Mouse (Mus musculus): ENCODE measurements around the gene Pak6. TPM values are rescaled to one million over a fixed set of nuclear protein-coding genes. Genes with fewer than 3 reads are reported as not detected.

Pak6 gene
- total RNA-seq (2023), result 1 to 10 TPM in 1 of 2 experiments, under 1 TPM in 1; 0.89 to 1.3 TPM

DNA sequence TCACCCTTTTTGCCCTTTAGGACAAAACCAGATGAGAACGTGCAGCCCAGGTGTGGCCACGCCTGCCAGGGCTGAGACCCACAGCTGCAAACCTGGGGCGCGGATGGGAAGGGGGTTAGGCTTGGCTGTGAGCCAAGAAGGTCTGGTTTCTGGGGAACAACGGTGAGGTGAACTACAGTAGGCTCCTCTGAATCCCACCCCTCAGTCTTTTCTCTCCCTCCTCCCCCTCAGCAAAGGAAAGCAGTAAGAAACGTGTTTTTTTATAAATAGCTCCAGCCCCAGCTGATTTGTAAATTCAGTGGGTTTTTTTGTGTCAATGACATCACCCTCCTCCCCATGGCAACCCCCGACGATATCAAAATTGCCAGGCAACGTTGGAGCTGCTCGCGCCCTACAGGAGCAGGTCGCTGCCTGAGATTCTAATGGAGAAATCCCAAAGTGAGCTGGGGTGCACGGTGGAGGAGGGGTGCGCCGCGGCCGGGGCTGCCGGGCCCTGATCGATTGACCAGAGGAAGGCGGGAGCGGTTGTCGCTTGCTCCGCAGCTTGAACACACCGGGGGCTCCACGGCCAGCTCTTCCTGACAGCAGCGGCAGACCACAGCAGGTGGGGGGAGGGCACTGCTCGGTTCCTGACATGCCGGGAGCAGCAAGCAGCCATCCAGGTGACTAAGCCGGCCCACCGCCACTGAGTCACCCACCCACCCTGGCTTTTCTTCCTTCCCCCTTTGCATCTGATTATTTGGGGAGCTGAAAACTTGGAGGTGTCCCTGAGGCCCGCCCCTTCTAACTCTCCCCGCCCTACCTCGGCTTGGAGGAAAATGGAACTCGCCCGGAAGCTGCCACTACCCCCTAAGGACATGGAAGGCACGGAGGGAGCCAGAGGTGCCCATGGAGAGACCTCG is at the start of gene Pak6:
TSS of gene Pak6 (plus strand) at position 402 of the 902 bp plus-strand sequence.

DNA sequence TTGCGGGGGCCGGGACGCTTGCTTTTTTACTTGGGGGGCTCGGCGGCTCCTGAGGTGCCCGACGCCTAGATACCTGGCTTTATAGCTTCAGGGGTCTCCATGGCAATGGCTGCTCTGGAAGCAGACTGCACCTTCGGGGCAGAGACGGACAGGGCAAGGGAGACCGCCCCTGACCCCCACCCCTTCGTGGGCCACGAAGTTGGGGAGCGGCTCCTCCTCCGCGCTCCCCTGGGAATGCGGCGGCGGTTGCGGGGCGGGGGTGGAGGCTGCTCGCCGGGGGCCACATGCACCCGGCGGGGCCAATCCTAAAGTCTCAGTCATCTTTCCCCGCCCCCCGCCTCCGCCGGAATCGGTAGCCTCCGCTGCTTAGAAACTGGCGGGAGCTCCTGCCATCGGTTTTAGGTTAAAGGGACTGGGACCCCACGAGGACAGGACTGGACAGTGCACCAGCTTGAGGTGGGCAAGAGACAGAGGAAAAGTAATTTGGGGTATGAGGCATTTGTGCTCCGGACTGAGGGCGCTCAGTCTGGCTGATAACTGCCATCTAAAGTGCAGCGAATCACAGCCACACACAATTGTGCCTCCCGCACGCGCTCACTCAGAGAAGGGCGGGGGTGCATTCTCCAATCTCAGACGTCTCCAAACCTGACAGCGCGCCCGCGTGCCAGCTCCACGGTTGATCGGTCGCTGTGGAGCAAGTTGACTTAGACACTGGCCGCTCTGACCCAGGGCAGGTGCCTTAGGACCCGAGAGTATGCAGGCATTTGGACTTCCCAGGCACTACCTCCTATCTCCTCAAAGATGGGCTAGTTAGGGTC is 41.0 kb downstream of the Pak6 start, which contains the start of gene Ankrd63:
TSS of gene Ankrd63 (minus strand) at position 51 of the 818 bp plus-strand sequence.

GRCm38 (mm10) chr2:118728337-118728736 is 65.2 kb downstream of the Pak6 start, which contains the start of gene Plcb2:
Gene Plcb2 (minus strand): TSS chr2:118728438.

GRCm38 (mm10) chr2:118745232-118745884 is 82.3 kb downstream of the Pak6 start, which contains the start of gene Inafm2:
Gene Inafm2 (plus strand): TSS chr2:118745758.

Other genes with a start within 250 kb of the Pak6 start
- 100 to 1,000 TPM; 109 to 119 TPM for gene Srp14, start 183.6 kb upstream of the Pak6 start, total RNA-seq (2023)
- 1 to 10 TPM; 2.9 to 4.6 TPM for gene Bmf, start 113.6 kb upstream of the Pak6 start, total RNA-seq (2023)
- gene Bub1b, start 65.1 kb upstream of the Pak6 start, total RNA-seq (2023), result 1 to 10 TPM; 2.3 to 7.1 TPM
- gene Ankrd63, start 40.7 kb downstream of the Pak6 start, total RNA-seq (2023), result 1 to 10 TPM; 2.3 to 3.1 TPM
- gene Plcb2, start 65.1 kb downstream of the Pak6 start, total RNA-seq (2023), result 100 to 1,000 TPM; 113 to 119 TPM
- 10 to 100 TPM; 26.4 to 31.1 TPM for gene Inafm2, start 82.5 kb downstream of the Pak6 start, total RNA-seq (2023)
- not detected for gene Ccdc9b, start 99.4 kb downstream of the Pak6 start, total RNA-seq (2023)
- gene Phgr1, start 109.5 kb downstream of the Pak6 start, total RNA-seq (2023), result not detected
- gene Disp2, start 116.4 kb downstream of the Pak6 start, total RNA-seq (2023), result not detected
- gene Knstrn, start 150.7 kb downstream of the Pak6 start, total RNA-seq (2023), result 10 to 100 TPM; 10.2 to 13.4 TPM
- gene Ivd, start 198.7 kb downstream of the Pak6 start, total RNA-seq (2023), result 10 to 100 TPM; 70.0 to 75.2 TPM
- gene Bahd1, start 237.1 kb downstream of the Pak6 start, total RNA-seq (2023), result 10 to 100 TPM; 35.1 to 39.8 TPM